Mouse (Mus musculus): Measurements from ENCODE around the gene Serf2. TPM values are rescaled to one million over a fixed set of nuclear protein-coding genes. Genes with fewer than 3 reads are reported as not detected.

Serf2 gene
- polyA plus RNA-seq, 1 experiment from 2014 or later: 262 TPM

DNA sequence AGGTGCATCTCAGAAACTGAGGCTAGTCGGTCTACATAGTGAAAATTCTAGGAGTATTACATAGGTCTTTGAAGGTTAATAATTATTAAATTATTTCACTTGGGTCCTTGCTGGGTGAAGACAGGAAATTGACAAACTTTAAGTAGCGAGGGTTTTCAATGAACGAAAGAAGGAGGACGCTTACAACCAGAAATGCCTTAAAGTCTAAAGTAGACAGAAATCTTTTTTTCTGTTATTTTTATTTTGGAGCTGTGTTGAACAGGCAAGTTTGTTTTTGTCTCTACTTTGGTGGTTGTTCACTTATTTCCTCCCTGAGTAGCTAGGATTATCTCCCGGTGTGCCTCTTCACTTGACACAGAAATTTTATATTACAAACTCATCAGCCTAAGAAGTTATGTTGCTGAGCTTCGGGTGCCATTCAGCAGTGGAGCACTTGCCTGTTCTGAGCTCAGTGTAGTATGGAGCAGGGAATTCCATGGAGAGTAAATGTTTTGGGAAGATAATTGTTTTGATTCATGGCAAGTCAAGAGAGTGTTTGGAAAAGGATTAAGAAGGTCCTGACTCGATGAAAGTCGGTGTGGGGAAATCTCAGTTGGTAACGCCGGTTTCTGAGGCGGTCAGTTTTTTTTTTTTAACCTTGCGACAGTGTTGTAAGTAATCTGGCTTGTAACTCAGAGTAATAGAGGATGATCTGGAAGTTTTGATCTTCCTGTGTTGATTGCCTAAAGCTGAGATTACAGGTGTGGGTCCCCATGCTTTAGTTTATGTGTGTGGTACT, 58.4 kb downstream of the Serf2 start:
- no peaks in the 10 kb centered on the region for H3K9me3 ChIP-seq (ENCODE audit: control insufficient read depth, low read length)
- peak overlapping the region; percentile 72; the same call in 1 of the 2 replicates for H3K9ac ChIP-seq (ENCODE audit: low read depth, low read length)
- H3K4me2 ChIP-seq (ENCODE audit: low read length): peak overlapping the region; percentile 68
- no peak overlapping the region for H3K27ac ChIP-seq (ENCODE audit: low read depth, low read length)
- H3K36me3 ChIP-seq (ENCODE audit: control insufficient read depth, insufficient read depth, low read length): no peaks in the 10 kb centered on the region
- no peak for ATAC-seq
- 31% methylated on average over 12 of the region's 12 CpGs for WGBS
- H3K4me1 ChIP-seq (ENCODE audit: control insufficient read depth, insufficient read depth, low read depth, low read length): peaks cover 9% of the 10 kb centered on the region
- H3K4me3 ChIP-seq (ENCODE audit: low read length): peak overlapping the region; percentile 62
- H3K27me3 ChIP-seq (replicated peaks; ENCODE audit: control insufficient read depth, insufficient read depth, low read length): no peaks in the 10 kb centered on the region

Small RNAs within 50 kb of the gene (microRNA-seq; reads per million reads assigned to microRNA genes)
- gene Gm22953: not detected

Other genes with a start within 250 kb of the Serf2 start
- gene Trp53bp1, start 177.8 kb upstream of the Serf2 start, polyA plus RNA-seq (2015; fragmentation: Nextera tagmentation; extraction: Ambion mirVana): 134 and 146 TPM in 2 replicates
- gene Map1a, start 159.6 kb upstream of the Serf2 start, polyA plus RNA-seq (2015; fragmentation: Nextera tagmentation; extraction: Ambion mirVana): 29.6 and 46.5 TPM in 2 replicates
- 22.6 and 23.2 TPM in 2 replicates for gene Ppip5k1, start 93.8 kb upstream of the Serf2 start, polyA plus RNA-seq (2015; fragmentation: Nextera tagmentation; extraction: Ambion mirVana)
- gene Ckmt1, start 91.5 kb upstream of the Serf2 start, polyA plus RNA-seq (2015; fragmentation: Nextera tagmentation; extraction: Ambion mirVana): 137 and 165 TPM in 2 replicates
- gene Strc, start 62.0 kb upstream of the Serf2 start, polyA plus RNA-seq (2015; fragmentation: Nextera tagmentation; extraction: Ambion mirVana): 0.03 and 0.04 TPM in 2 replicates
- gene Pdia3, start 35.4 kb upstream of the Serf2 start, polyA plus RNA-seq (2015; fragmentation: Nextera tagmentation; extraction: Ambion mirVana): 379 and 403 TPM in 2 replicates
- gene Catsper2, start 35.4 kb upstream of the Serf2 start, polyA plus RNA-seq (2015; fragmentation: Nextera tagmentation; extraction: Ambion mirVana): 3.5 and 3.6 TPM in 2 replicates
- gene Ell3, start 4.9 kb upstream of the Serf2 start, polyA plus RNA-seq (2015; fragmentation: Nextera tagmentation; extraction: Ambion mirVana): 2.4 and 3.0 TPM in 2 replicates
- 99.2 and 122 TPM in 2 replicates for gene Hypk, start 4.1 kb downstream of the Serf2 start, polyA plus RNA-seq (2015; fragmentation: Nextera tagmentation; extraction: Ambion mirVana)
- gene Serinc4, start 7.6 kb downstream of the Serf2 start, polyA plus RNA-seq (2015; fragmentation: Nextera tagmentation; extraction: Ambion mirVana): 0.95 and 1.2 TPM in 2 replicates
- 68.2 and 71.2 TPM in 2 replicates for gene Mfap1b, start 24.9 kb downstream of the Serf2 start, polyA plus RNA-seq (2015; fragmentation: Nextera tagmentation; extraction: Ambion mirVana)
- gene Mfap1a, start 57.5 kb downstream of the Serf2 start, polyA plus RNA-seq (2015; fragmentation: Nextera tagmentation; extraction: Ambion mirVana): 28.4 and 28.6 TPM in 2 replicates
- gene Wdr76, start 57.5 kb downstream of the Serf2 start, polyA plus RNA-seq (2015; fragmentation: Nextera tagmentation; extraction: Ambion mirVana): 3.2 TPM in 2 replicates